Mouse (Mus musculus) left cerebral cortex, adult 18-20 months (tissue): Measurements from ENCODE around the gene Lrmda. TPM values are rescaled to one million over a fixed set of nuclear protein-coding genes. Genes with fewer than 3 reads are reported as not detected.

Source experiments
- DNase-seq, 2 experiments: peaks; one replicate each; pipeline ENCODE4 v3.0.0; 2021 to 2022; ENCODE audit warnings: low spot score in 2 of 2, mixed read lengths in 1 of 2
- total RNA-seq, 2 experiments: library from RNA; stranded (reverse); gene quantifications; 2 replicates each; pipeline ENCODE4 v1.2.3; 2021

Lrmda gene
- total RNA-seq, 2 experiments from 2014 or later, result 1.4 to 1.7 TPM

DNA sequence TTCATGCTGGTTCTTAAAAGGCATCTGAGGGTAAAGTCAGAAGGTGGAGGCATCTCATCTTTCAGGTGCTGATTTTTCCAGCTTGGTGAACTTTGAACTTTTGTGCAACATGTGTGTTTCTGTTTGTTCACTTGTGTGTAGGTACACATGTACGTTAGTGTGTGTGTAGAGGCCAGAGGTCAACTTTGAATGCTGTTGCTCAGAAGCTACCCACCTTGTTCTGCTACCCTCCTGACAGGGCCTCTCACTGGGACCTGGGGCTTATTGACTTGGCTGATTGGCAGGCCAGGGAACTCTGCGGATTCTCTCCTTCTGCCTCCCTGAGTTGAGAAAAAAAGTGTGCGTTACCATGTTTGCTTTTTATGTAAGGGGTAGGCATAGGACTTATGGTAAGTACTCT is 203.1 kb downstream of the Lrmda start:
- DNase-seq, result no peak

DNA sequence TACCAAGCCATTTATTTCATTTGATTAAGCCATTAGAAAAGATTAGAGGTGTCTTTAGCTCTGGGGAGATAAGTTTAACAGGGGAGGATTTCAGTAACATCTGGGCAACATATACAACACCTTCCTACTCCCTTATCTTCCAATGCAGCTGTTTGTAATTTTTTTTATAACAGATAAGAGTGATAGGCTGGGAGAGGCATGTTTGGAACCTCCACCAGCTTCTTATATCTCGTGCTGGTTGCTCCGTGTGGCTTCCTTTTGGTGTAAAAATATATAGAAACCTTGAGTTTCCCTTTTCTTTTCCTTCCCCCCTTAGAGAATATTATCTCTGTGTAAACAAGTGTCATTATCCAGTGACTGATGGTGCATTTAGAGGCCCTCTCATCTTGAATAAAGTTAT is 206.7 kb downstream of the Lrmda start:
- DNase-seq, result no peak

DNA sequence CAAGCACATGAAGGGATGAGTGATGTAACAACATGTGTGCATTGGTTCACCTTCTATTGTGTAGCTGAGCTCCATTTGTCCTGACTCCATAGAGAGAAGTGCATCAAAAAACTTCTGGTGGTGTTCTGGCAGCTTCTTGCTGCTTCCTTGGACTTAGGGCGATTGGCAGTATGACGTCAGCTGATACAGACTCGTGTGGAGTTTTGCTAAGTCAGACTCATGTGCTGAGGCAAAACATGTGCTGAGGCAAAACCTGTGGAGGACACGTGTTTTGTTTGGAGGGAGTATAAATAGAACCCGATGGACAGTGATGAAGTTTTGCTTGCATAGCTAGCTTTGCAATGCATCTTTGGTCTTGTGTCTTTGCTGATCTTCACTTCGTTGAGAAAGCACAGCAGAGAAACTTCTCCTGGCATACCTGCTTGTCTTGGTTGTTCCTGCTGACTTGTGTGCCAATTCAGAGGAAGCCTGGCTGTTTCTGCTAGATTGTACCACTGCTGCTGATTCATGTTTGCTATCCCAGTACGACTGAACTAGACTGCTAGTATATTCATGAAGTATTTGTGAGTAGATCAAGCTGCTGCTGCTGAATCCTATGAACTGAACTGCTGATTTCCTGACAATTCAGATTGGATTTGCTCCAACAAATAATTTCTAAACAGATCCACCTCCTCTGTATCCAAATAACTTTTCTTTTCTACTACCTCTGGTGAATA is 208.9 kb downstream of the Lrmda start:
- no peak for DNase-seq

DNA sequence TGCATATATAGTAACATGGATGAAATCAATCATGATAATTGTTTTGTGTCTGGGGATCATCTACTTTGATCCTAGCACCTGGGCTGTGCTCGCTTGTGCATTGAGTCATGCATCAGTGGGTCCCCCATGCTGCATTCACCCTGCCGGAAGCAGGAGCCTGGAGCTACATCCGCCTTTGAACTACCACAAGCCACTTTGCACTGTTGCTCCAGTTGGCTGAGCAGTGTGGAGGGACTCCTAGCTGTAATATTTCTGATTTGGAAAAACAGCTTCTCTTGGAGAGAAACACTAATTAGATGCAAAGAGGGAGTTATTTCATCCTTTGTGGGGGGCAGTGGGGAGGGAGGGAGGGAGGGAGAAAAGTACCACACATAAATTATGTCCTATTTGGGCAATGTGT is 220.8 kb downstream of the Lrmda start:
- no peak for DNase-seq

DNA sequence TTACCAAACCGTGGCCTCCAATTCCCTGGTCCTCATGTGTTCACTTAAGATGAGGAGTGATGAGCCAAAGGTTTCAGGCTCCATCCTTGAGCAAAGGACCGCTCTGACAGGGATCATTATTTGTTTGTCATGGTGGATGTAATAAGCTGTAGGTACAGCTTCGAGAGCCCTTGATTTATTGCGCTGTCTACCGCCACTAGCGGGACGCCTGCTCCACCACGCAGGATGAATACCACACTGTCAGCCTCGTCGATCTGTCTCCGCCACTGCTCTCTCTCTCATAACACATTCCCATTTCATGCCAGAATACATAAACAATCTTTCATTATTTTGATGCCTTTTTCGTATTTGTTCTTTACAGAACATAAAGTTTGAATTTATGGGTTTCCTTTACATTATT is 235.9 kb downstream of the Lrmda start:
- no peak for DNase-seq

DNA sequence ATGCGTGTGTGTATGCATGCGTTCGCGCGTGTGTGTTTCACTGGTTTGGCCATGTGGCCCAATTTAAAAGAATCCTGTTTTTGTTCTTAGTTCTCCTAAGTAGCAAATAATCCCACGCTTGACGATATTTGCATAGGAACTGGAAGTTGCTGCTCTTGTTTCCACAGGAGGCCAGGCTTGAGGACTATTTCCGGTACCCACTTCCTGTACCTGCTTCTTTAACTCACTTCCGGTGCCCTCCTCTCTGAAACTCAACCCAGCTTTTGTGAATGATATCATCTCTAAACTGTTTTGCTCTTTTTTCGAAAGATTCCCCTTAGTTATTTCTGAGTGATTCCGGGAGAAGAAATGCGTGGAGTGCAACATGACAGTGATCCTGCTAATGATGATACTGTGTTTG is 236.8 kb downstream of the Lrmda start:
- no peak for DNase-seq

DNA sequence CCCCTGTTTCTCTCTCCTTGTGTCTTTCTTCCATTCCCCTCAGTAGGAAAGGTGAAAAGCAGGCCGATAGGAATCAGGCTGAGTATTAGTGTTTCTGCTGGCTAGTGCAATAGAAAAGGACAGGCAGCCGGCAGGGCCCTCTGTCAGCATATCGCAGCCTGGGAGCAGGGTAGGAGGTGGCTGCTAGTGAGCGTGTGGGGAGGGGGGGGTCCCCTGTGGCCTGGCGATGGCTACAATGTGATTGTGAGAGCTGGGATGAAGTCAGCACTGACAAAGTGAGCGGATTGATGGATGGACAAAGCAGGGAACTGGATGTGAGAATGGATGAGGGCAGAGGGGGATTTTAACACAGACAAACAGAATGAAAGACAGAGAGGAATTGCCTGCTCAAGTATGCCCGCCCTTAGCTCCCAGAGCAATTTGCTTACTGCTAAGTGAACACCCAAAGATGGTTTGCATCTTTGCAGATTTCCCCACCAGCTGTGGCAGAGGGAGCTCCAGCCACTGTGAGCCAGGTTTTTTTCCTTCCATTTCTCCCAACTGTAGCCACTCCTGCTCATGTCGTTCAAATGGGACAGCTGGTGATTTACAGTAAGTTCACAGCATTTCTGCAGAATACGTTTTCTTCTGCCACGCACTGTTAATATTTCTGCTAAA is 240.0 kb downstream of the Lrmda start:
- no peak for DNase-seq

DNA sequence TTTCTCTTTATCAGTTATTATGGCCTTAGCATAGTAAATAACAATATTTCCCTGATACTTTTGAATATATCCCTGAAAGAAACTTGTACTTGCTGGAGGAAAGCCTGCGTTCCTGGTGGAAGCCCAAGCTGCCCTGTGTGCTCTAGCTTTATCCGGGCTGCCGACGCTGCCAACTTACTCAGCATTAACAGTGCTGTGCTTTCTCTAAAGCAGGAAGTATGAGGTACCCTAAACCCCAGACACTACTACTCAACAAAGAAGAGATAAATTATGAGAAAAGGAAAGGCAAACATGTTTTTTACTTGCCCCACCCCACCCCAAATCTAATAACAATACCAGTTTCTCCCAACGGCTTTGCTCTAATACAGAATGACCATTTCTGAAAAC is 240.5 kb downstream of the Lrmda start:
- no peak for DNase-seq

DNA sequence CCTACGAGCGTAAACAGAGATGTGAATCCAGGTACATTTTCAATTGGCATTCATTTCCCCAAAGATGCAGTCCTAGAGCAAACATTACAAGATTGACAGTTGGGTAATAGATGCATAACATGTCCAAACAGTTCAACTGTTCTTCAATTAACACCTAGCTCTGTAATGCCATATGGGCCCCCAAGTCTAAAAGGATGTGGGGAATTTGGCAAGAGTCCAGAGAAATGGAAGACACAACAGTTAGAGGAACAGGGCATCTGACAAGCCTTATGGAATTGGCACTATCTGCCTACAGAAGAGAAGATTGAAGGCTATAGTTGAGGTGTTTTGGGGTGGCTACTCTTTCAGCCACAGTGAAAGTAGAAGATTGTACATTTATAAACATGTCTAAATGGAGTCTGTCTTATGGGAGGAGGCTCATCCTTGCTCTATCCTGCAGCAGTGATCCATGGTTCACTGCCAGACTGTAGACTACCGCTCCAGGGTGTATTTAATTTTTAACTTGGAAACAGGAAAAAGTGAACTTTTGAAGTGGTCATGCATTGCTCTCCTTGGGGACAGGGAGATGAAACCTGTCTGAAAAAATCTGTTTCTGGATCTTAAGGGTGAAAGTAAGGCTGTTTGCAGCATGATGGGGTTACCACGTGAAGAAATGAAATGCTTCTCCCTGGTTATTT is 245.9 kb downstream of the Lrmda start:
- no peak for DNase-seq

DNA sequence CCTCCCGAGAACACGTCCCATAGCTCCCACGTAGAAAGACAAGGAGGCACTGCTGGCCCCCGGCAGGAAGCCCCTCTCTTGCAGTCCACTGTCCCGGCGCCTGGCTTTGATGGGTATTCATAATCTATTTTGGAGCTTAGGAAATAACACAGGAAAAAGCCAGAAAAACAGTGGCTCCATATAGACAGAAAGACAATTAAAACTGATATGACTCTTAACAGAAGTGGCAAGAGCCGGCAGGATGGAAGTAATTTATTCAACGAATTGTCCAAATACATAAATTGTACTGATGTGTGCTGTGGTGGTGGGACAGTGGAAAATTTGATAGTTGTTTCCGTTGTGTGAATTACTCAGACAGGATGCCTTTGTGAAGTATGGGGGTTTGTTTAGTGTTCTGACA is 250.3 kb downstream of the Lrmda start:
- no peak for DNase-seq

DNA sequence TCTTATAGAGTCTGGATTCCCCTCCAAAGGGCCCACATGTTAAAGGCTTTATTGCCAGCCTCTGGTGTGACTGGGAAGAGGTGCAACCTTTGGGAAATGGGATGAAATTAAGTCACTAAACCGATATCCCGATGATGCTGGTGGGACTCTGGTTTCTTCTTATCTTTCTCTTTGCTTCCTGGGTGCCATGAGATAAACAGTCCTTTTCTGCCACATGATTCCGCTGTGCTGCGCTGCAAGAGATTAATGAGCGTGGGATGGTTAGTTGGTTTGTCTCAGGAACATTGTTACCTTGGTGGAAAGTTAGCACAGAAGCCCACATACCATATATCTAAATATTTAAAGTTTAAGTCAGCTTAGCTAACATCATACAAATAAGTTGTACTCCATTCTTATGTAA is 258.5 kb downstream of the Lrmda start:
- DNase-seq, result no peak

DNA sequence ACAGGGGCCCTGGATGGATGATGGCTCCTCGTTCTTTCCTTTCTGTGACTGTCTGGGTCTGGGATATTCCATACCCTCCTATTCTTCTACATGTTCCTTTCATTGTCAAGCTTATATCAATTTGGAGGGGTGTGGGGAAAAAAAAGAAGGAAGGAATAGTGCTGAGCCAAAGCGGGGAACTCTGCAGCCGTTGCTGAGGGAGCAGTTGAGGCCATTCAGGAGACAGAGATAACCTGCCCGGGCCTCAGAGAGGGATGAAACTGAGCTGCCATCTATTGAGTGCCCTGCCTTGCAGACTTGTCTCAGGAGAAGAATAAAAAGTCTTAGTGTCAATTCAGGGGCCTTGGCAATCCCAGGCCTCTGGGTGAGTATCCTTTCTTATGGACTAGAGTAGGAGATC is 260.1 kb downstream of the Lrmda start:
- DNase-seq, result no peak

DNA sequence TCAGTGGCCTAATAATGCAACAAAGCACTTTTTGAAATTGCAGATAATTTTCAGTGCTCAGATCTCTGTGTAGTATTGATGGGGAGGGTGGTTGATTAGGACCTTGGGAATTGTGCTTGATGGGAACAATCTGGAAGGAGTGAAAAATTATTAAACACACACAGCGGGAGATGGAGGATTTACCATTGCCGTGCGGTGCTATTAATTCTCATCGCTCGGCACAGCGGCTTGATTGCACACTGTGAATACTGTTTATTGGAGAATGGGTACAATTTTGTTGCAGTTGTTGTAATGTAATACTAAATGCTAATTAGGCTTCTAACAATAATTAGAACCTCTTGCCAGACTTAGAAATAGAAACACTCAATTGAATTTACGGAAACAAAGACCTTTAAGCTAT is 262.1 kb downstream of the Lrmda start:
- DNase-seq, result no peak

DNA sequence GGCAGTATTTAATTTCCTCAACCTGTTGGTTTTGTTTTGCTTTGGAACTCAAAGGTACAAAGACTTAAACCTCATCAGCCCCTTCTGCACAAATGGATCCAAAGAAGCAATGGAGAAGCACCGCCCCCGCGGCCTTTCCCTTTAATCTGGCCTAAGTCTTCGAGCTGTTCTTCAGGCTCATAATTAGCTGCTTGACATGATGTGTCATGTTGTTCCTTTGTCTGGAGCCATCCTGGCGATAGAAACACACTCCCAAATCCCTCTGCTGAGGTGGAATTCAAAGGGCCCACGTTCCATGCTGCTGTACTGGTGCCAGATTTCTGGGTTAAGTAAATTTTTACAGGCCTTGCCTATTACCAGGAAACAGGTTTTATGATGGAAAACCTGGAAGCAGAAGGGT is 263.3 kb downstream of the Lrmda start:
- DNase-seq, result no peak

DNA sequence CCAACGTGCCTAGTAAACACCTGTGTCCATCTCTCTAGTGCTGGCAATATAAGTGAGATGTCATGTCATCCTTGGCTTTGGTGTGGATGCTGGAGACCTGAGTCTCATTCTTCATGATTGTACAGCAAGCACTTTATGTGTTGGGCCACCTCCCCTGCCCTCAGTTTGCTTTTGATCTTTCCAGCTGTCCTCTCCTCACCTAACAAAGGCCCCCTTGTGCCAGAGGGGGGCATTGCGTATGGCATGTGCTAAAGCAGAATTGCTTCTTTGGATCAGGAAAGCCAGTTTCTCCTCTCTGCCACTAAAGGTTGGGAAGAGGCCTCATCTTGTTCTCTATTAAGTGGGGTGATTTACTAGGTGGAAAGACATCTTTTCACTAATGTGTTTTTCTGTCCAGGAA is 264.2 kb downstream of the Lrmda start:
- DNase-seq, result no peak

DNA sequence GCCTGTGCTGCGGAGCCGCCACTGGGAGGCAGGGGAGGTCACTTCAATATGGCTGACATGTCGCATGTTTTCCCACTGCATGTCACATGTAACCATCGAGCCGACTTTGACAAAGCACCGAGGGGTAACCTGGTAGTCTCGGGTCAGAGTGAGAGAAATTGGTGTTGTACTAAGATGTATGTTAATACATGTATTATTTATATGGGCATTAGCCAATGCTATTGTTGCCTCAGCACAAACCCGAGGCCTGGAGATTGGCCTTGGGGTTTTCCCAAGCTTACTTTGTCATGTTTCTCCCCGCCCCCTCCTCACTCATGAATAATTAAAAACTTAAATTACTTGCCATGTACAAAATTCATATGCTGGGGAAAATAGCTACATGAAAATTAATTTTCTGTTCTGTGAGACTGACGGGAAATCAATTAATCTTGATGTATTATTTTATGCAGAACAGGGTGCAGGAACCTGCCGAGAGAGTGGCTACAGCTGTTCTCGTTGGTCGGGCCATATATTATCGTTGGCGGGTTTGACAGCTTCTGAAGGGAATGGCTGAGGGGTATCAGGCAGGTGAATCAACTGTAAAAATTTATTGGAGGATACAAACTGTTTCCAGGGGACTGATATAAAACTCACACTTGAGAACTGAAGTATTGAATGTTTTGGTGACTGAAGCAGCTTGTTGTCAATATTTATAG is 265.5 kb downstream of the Lrmda start:
- DNase-seq, result no peak

DNA sequence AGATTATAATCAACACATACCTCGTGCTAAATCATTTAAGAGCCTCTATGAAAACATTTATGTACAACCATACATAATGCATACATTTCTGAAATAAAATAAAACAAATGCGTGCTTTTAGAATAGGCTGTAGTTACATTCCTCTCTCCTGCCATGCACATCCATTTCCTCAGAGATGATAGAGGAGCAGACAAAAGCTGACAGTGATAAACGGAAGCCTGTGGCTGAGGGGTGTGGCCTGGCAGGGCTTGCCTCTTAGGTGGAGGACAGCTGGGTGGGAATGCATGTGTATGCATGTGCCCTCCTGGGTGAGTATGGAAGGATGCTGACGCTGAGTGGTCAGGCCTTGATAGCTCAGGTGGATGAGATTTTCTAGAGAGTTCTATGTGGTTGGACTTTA is 266.3 kb downstream of the Lrmda start:
- no peak for DNase-seq

DNA sequence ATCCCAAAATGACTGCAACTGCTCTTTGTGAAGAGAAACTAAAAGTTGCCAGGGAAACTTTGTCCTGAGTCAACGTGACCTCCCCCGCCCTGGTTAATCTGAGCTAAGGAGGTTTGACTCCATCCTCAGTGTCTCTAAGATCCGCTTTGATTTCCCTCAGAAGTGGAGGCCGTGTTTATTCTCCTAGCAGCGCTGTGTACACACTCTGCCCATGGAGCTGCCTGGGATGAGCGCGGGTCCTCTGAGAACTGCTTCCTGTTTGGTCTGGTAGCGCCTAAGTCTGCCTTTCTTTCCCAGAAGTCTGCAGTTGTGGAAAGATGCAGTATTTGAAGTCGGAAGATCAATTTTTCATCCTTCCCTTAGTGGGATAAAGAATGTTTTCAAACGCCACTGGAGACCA is 268.7 kb downstream of the Lrmda start:
- no peak for DNase-seq

DNA sequence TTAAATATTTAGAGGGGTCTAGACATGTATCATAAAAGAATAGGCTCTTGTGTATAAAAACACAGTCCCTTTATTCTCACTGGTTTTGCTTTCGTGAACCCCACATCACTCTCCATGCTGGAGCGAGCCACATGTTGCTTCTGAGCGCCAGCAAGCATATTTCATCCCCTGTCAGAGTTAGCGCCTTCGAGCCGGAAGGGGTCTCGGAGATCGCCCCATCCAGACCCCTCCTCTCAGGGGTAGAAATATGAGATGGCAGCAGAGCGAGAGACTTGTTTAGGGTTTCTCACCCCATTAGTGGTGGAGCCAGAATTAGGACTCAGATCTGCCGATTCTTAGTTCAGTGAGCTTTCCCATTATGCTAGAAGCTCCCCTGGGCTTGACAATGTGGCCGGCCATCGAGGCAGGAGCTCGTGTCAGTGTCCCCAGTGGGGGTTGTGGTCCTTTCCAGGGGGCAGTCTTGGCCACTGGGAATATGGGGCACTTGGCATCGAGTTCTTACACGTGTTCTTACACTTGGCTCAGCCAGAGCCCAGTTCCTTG is 269.9 kb downstream of the Lrmda start:
- no peak for DNase-seq

DNA sequence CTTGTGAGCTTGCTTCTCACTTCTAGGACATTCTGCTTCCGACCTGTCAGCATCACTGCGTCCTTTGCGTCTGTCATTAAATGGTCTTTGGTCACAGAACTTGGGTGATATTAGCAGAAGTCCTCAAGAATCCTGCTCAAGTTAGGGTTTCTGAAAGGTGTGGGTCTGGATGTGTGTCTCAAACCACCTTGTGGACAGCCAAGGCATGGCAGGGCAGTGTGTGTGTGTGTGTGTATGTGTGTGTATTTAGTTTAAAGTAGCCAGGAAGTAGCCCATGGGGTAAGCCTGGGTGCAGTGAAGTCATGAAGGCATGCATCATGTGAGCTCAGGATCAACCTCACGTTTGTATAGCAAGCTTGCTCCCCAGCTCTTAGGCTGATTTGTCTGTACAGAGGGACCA is 274.9 kb downstream of the Lrmda start:
- no peak for DNase-seq

DNA sequence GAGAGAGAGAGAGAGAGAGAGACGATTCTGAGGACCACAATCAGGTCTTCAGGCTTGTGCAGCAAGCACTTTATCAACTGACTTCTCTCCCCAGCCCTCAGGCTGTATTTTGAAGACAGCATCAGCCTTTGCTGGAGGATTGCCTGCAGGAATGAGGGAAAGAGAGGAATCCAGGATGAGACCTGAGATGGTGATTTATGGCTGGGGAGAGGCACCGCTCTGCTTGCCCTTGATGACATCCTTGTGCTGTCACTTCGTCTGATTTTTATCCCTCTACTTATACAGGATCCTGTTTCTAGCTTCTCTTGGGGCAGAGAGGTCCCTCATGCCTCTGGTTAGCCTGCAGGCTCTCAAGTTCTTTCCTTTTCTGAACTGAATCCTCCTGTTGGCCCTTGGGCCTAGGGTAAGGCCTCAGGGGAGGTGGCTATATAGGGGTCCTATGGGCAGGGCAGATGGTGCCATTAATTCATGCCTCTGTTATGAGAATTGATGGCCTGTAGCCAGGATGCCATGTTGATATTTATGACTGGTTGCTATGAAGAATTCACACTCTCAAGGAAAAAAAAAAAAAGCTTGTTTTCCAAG is 277.2 kb downstream of the Lrmda start:
- no peak for DNase-seq
